Mouse (Mus musculus): ENCODE results near the gene Tbc1d13.
"Not testable (repeated sequence)": the region's sequence is repeated elsewhere in the genome, so short reads cannot be mapped to it uniquely, and the experiment has no call there.

Gene Tbc1d13

DNA sequence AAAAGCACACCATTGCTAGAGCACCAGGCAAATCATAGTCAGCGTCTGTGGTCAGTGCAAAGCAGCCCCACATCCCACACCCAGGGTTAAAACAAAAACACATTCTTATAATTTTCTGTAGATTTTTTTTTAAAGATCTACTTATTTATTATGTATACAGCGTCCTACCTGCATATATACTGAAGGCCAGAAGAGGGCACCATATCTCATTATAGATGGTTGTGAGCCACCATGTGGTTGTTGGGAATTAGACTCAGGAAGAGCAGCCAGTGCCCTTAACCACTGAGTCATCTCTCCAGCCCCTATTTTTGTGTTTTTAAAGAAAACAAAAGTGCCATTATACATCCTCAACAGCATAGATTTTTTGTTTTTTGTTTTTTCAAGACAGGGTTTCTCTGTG, 4.8 kb upstream of the Tbc1d13 start:
- DNase-seq (ENCODE audit: low read depth, low spot score): peak; percentile 87

DNA sequence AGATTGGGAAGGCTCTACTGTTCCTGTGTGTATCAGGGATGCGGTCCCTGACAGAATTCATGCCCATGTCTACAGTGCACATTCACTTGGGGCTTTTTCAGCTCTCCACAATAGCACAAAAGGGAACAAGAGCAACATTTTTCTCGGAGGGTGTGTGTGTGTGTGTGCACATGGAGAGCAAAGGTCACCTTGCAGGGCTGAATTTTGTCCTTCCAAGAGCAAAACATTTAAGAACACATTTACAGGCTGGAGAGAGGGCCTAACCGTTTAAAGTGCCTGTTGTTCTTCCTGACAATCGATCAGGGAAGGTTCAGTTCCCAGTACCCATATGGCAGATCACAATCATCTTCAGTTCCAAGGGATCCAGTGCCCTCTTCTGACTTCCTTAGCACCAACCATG, 3.4 kb upstream of the Tbc1d13 start:
- no peak for DNase-seq (ENCODE audit: low read depth, low spot score)

DNA sequence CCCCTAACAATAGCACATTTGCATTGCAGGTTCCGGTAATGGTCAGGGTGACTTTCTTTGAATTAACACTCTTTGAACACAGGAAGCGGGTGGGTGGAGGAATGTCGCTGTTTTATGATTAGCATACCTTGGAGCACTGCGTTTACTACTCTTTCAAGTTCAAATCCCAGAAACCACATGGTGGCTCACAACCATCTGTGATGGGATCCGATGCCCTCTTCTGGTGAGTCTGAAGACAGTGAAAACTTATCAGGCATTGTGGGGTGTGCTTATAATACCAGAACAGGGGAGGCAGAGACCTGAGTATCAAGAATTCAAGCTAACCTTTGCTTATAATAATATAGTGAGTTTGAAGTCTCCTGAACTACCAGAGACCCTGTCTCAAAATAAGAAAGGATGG, 2.3 kb upstream of the Tbc1d13 start:
- not testable (repeated sequence) for DNase-seq (ENCODE audit: low read depth, low spot score)

DNA sequence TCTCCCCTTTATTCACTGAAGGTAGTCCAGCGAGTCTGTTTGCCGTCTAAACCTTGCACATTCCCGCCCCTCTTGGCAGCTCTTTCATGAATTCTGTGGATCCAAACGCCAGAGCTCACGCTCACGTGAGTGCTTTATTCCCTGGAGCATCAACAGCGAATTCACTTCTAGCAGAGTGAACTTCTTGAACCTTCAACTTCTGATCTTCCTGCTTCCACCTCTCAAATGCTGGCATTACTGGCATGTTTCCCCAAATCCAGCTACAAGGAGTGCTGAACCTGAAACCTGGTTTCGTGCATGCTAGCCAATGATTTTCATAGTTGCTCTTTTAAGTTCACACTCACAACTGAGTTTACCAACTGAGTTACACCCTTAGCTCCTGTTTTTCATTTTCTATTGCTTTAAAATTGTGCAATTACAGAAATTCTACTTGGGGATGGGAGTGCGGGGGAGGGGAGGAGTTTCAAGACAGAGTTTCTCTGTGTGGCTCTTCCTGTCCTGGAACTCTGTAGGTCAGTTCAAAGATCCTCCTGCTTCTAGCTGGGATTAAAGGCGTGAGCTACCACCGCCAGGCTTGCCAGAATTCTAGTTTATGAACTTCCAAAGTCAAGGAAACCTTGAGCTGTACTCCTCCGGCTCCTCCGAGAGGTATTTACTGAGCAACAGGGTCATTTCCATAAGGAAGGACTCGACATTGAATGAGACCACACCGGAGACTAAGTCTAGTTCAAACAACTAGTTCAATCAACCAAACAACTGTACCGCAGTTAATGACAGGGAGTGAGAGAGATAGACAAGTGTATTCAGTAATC, 539 bp upstream of the Tbc1d13 start:
- peak; percentile 88 for DNase-seq (ENCODE audit: low read depth, low spot score)

DNA sequence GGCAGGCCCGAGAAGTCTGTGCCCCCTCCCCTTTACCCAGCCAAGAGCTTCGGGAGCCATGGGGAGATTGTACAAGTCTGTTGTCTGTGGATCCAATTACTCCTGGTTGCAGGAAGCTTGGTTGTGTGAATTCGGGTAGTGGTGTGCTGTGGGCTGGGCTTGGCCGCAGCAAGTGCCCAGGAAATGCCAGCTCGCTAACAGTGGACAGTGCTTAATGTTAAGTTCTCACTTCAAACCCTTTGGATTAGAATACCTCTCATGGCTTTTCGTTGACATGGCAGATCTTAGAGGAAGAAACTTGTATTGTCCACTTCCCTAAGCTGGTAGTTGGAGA, 799 bp downstream of the Tbc1d13 start:
- DNase-seq (ENCODE audit: low read depth, low spot score): peak; percentile 19

DNA sequence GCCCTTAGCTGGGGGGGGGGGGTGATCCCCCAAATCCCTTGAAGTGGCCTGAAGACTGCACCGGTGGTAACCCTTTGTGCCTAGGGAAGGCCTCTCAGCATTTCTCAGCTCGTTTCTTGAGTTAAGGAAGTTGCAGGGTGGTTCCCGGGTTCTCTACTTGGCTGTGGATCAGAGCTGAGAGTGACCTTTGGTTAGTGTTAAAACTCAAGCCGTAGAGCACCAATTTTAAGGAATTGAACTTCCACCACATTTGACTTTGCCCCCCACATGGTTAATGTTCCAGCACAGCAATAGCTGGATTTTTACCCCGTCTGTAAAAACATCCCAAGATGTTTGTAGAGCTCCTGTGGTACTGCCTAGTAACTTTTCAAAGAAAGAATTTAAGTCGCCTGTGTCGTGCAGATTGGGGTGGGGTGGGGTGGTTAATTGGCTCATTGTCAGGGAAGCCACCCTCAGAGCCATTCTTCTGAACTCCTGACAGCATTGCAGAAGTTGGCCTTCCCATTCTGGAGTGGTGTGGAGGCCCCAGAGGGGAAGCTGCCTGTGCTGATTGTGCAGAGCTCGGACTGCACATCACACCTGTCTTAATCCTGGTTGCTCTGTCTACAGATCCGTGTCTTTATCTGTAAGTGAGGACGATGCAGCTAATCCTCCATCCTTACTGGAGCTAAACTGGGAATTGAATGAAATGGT, 1.5 kb downstream of the Tbc1d13 start:
- DNase-seq (ENCODE audit: low read depth, low spot score): no peak

DNA sequence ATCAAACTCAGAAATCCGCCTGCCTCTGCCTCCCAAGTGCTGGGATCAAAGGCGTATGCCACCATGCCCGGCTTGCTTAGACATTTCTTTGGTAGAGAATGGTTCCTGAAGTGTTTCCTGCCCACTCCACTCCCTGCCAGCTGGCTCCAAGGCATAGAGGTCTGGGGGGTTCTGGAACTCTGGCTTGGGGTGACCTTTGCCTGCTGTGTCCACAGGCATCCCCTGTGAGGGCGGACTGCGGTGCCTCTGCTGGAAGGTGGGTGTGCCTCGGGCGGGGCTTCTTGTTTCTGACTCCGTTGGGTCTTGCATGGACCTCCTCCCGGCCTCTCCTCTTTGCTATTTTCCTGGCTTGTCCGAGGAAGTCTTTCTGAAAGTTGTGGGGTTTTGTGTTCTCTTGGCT, 2.9 kb downstream of the Tbc1d13 start:
- no peak for DNase-seq (ENCODE audit: low read depth, low spot score)

DNA sequence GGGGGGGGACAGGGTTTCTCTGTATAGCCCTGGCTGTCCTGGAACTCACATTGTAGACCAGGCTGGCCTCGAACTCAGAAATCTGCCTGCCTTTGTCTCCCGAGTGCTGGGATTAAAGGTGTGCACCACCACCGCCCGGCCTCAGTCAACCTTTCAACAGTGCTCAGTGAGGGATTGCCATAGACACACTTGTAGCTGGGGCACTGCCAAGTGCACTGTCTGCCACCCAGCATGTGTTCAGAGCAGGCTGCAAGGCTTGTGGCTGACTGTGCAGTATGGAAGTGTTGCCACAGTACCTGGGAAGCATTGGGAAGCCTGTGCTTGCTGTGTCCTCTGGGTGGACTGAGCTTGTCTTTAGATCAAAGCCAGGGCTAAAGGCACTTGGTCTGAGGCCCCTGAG, 6.5 kb downstream of the Tbc1d13 start:
- DNase-seq (ENCODE audit: low read depth, low spot score): not testable (repeated sequence)

DNA sequence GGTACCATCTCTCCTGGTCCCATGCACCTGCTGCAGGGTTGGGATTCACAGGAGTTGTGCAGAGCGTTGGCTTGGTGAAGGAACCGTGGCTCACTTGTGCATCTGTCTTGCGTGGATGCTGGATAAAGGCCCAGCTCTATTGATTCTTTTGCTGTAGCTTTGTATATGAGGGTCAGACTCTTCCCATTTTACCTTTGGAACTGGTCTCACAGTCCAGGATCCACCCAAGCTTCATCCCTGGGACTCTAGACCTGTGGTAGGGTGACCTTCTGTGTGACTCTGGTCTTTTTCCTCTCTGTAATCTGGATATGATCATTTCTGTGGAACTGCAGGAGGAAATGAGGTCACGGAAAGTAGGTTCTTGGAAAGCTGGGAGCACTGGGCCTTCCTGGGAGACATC, 10.9 kb downstream of the Tbc1d13 start:
- DNase-seq (ENCODE audit: low read depth, low spot score): no peak

DNA sequence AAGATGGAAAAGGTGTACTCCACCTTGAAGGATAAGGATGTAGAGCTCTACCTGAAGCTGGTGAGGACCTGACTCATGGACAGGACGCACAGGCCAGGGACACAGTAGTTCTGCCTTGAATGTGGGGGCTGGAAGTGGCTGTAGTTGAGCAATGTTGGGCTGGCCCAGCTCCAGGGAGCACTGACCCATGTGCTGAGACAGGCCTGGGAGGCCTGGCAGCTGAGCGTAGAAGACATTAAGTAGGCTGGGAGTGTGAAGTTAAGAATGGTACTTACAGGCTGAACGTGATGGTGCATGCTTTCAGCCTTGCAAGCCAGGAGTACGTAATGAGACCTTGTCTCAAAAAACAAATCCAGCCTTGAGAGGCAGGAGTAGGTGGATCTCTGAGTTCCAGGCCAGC, 13.9 kb downstream of the Tbc1d13 start:
- no peak for DNase-seq (ENCODE audit: low read depth, low spot score)

DNA sequence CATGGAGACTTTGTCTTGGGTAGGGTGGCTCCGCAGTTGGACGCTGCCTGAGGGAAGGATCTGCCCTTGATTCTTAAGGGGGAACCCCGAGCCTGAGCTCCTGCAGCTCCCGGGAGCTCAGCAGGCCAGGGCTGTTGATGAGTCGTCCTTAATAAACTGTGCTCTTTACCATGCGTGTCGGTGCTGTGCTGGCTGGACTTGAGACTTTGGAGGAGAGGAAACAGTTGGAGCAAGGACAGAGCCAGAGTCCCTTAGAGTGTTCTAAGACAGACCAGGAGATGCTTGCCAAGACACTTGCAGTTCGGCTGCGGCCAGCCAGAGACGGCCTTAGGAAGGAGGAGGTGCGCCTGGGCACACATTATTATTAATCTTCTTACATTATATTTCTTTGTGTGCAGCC, 18.3 kb downstream of the Tbc1d13 start:
- DNase-seq (ENCODE audit: low read depth, low spot score): no peak

DNA sequence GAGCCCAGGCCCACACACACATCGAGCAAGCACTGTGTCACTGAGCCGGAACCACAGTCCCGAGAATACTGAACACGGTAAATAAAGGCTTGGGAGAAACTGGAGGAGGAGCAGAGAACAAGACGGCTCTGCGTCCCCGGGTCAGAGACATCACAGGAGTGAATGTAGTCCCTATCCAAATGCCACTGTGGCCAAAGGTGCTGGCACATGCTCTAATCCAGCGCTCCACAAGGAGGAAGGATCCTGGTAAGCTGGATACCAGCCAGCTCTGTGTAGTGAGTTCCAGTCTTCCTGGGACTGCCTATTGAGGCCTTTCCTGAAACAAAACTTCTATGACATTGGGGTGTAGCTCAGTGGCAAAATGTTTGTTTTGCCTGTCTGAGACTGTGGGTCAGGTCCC, 19.1 kb downstream of the Tbc1d13 start:
- DNase-seq (ENCODE audit: low read depth, low spot score): no peak

DNA sequence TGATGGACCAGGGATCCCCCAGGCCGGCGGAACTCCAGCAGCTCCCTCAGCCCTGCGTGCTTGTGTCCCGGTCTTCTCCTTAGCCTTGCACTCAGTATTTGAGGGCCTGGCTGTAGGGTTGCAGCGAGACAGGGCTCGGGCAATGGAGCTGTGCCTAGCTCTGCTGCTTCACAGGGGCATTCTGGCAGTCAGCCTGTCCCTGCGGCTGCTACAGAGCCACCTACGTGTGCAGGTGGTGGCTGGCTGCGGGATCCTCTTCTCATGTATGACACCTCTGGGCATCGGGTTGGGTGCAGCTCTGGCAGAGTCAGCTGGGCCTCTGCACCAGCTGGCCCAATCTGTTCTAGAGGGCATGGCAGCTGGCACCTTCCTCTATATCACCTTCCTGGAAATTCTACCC, 26.3 kb downstream of the Tbc1d13 start:
- not testable (repeated sequence) for DNase-seq (ENCODE audit: low read depth, low spot score)

DNA sequence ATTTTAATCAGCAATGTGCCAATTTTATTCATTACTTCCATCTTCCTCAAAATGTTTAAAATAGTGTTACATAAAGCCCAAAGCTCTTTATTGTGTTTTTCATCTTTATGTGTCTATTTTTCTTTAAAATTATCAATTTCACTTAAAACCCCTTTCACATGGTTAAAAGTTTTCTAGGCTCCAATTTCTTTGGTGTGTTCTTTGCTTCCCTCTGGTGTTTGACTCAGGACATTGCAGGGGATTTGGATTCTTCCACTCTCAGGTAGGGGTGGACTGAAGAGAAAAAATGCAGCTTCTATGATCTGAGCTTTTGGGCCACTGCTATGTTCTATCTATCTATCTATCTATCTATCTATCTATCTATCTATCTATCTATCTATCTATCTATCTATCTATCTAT, 28.3 kb downstream of the Tbc1d13 start:
- peak; percentile 71 for DNase-seq (ENCODE audit: low read depth, low spot score)

DNA sequence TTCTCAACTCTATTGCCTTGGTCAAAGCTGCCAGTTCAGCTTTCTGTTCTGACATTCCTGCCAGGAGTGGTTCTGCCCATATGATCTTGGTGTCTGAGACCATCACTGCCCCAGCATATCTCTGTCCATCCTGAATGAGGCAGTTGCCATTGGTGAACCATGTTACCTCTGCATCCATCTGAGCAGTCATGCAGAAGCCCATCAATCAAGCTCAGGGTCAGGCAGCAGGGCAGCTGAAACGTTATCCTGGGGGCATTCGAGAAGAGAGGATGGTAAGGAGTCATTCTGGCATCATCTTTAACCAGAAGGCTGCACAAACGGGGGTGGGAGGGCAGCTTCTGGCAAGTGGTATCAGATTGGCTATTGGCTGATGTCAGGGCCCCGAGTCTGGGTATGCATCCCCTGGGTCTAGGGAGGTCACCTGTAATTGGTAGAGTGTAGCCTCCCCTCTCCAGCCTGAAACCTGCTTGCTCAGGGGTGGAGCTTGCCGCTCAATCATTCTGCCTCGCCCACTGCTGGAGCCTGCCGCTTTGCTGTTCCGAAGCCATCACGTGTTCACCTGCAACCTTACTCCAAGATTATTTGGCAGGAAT, 30.9 kb downstream of the Tbc1d13 start:
- no peak for DNase-seq (ENCODE audit: low read depth, low spot score)

DNA sequence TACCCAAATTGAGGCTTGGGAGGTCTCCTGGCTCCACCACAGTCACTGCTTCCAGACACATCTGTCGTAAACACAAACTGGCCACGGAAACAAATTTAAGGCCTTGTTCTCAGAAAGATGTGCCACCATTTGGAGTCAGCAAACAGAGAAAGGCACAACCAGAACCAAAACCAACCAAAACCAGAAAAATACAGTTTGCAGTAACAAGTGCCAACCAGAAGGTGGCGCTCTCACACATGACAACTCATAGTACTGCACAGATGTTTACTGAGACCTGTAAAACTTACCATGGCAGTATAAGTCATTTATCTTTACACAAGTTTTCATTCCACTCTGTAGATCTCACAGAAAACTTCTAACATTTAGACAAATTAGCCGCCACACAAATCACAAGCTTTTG, 33.1 kb downstream of the Tbc1d13 start:
- DNase-seq (ENCODE audit: low read depth, low spot score): peak; percentile 35

DNA sequence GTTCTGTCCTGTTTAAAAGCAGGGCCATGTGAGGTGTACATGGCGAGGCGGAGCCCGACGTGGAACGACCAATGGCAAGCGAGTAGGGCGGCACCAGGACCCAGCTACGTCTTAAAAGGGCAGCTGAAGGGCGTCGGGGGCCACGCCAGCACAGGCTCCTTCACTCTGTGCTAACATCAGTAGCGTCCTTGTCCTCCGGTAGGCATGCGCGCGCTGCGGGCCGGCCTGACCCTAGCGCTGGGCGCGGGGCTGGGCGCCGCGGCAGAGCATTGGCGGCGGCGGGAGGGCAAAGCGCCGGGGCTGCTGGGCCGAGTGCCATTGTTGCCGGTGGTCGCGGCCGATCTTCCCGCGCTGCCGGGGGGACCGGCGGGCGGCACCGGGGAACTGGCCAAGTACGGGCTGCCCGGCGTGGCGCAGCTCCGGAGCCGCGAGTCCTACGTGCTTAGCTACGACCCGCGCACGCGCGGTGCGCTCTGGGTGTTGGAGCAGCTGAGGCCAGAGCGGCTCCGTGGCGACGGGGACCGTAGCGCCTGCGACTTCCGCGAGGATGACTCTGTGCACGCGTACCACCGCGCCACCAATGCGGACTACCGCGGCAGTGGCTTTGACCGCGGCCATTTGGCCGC, 37.9 kb downstream of the Tbc1d13 start, which contains the start of gene Endog:
Gene Endog, plus strand, starts transcription at position 123 of the 626 bp plus-strand sequence.
- DNase-seq (ENCODE audit: low read depth, low spot score): peak; percentile 40

DNA sequence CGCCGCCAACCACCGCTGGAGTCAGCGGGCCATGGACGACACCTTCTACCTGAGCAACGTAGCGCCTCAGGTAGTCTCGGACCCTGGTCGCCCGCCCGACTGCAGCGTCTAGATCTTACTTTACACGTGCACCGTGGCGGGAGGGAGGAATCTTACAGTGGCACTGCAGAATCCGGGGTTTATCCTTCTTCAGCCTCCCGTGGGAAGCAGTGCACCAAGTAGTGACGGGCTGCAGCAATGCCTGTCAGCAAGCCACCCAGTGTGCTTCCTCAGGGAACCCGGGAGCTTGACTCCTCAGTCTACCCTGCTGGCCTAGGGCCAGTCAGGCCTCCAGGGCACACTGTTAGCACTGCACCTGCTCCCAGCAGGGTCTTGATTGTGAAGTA, 38.4 kb downstream of the Tbc1d13 start:
- DNase-seq (ENCODE audit: low read depth, low spot score): no peak

DNA sequence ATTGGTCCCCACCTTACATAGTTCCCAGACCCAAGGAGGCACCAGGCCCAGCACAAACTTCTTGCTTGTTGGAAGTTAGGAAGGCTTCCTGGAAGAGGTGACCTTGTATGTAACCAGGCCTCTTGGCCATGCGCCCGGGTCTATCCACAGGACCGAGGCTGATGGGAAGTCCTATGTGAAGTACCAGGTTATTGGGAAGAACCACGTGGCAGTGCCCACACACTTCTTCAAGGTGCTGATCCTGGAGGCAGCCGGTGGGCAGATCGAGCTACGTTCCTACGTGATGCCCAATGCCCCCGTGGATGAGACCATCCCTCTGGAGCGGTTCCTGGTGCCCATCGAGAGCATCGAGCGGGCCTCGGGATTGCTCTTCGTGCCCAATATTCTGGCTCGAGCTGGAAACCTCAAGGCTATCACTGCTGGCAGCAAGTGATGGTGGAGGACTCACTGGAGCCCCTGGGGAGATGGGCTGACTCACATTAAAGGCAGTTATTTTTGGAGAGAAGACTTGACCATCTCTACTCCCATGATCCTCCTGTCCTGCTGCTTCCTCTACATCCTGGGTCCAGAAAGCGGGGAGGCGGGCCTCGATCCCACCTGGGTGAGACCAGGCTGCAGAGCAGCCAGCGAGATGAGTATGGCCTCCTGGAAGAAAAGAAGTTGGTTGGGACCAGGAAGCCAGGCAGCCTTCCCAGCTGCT, 40.1 kb downstream of the Tbc1d13 start:
- DNase-seq (ENCODE audit: low read depth, low spot score): peak; percentile 46

DNA sequence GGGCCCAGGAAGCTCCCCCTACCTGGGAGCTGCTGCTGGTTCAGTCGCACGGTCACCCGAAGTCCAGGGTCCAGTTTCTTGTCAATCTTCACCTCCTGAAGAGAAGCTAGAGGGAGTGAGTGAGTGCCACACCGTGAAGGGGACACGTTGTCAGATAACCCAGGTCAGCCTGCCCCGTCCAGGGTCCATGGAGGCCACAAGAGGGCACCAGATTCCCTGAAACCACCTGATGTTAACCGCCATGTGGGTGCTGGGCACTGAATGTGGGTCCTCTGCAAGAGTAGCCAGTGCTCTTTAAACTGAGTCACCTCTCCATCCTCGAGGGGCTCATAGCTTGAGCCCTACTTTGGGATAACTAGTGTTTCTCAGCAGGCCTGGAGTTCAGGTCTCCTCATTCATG, 42.4 kb downstream of the Tbc1d13 start:
- no peak for DNase-seq (ENCODE audit: low read depth, low spot score)

DNA sequence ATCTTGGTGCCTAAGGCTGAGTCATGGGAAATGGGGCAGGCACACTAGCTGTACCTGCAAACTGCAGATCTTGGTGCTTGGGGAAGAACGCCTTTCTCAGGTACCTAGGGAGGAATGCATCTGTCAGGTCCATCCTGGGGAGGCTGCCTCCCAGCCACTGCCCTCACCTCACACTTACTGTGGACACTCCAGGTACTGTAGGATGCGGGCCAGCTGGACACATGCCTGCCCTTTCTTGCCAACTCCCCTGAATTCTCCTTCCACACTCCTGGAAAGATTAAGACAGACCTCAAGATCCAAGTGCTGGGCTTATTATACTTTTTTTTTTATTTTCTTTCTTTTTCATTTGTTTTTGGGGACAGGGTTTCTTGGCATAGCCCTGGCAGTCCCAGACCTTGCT, 43.0 kb downstream of the Tbc1d13 start:
- no peak for DNase-seq (ENCODE audit: low read depth, low spot score)
